Mouse (Mus musculus) gastrocnemius, adult 8-10 months (tissue): ENCODE data around the gene Pcbp2. TPM values are rescaled to one million over a fixed set of nuclear protein-coding genes. Genes with fewer than 3 reads are reported as not detected.

Experiments
- DNase-seq, 2 experiments: peaks; one replicate each; pipeline ENCODE4 v3.0.0; 2022; ENCODE audit warnings: low spot score in 2 of 2
- total RNA-seq, 4 experiments: library from RNA; stranded (reverse); gene quantifications; 2 replicates each; pipeline ENCODE4 v1.2.4; 2022

The Pcbp2 gene
- total RNA-seq, 4 experiments from 2014 or later = 379 to 451 (median 385) TPM

DNA sequence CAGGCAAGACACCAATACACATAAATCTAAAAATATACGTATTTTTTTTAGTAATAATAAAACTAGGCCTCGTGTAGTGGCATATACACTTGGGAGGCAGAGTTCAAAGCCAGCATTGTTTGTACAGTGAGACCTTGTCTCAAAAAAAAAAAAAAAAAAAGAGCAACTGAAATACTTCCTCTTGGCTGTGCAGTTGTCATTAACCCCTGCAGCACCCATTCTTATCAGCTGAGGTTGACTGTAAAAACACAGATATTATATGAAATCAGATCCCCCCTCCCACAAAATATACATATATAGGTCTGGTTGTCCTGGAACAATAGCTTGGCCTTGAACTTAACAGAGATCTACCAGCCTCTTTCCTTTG lies 36.1 kb downstream of the Pcbp2 start:
- no peak for DNase-seq

DNA sequence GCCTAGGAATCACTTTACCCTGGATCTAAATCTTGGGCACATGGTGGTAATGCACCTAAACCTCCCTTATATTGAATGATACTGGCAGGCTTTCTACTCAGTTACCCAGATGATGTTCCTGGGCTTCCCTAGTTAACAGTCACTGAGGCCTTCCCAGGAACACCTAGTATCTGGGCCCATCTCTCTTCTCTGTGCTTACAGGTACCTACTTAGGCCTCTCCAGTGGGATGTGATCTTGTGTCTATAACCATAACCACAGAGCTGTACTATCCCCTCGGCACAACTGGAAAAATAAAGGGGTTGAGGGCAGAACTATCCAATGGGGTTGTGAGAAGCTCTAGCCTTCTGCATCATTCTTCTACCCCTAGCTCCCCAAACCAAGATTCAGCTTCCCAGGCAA lies 36.5 kb downstream of the Pcbp2 start:
- DNase-seq = no peak

DNA sequence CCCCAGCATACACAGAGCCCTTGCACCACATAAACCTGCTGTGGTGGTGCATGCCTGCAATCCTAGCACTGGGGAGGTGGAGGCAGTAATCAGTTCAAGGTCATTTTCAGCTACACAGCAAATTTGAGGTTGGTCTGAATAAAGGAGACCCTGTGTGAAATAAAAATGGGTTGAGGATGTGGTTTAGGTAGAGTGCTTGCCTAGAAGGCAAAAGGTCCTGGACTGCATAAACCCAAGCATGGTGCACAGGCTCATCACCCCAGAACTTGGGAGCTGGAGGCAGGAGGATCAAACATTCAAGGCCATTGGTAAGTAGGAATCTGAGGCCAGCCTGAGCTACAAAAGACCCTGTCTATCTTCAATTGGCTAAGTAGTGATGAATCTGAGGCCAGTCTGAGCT lies 37.2 kb downstream of the Pcbp2 start:
- DNase-seq = no peak

DNA sequence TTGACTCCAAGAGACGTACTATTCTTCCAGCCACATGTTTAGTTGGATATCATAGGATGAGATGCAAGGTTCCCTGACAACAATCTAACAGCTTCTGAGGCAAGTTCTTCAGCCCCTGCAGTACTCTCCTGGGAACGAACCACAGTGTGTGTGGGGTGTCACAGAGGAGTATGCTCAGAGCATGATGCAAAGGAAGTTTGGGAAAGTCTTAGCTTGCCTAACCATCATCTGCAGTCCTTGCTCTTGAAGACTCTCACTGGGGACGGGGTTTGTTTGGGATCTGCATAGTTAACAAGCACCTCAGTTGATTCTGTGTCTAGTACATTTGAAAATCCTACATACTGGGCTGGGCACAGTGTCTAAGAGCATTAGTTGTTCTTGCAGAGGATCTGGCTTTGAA lies 38.0 kb downstream of the Pcbp2 start:
- DNase-seq = no peak

DNA sequence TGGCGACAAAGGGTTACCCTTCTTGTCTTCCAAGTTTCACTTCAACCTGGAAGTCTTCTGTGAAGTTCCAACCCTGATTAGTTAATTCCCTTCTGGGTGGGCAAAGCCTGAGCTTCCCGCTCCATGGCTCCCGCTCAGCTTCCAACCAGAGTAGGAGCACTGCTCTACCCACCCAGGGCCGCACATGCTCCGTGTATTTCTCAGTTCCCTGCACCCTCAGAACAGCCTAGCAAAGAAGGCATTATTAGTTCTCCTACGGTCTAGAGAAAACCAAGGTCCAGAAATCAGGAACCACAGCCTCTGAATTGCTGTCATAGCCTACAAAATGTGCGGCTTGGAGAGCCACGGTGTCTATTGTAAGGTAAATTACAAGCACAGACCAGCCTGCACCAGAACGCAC lies 39.8 kb downstream of the Pcbp2 start:
- DNase-seq = no peak

DNA sequence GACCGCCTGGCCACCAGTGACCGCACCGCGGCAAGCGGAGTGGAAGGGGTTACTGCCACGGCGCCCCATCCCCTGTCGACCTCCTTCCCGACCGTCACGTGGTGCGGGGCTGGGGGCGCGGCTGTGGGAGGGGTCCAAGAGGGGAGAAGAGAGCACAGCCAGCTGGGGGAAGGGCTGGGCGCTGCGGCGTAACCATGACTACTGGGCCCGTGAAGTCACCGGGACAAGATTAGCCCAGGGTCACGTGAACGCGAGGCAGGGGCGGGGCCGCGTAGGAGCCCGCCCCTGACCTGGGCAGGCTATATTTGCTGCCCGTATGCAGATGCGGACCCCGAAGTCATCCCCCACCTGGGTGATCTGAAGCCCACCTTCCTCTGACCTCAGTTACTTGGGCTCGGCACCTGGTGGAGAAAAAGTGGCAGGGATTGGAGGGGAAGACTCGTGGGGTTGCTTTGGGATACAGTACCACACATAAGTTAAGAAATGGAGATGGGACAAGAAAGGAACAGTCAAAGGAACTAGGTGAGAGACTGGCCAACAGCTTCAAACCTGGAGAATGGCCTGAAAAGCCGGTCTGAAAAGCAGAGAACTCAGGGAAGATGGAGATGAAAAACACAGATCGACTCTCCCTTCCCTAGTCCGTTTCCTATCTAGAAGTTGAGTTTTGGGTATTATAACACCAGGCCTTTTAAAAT lies 40.4 kb downstream of the Pcbp2 start:
- peak; percentile 63 to 71 for DNase-seq

DNA sequence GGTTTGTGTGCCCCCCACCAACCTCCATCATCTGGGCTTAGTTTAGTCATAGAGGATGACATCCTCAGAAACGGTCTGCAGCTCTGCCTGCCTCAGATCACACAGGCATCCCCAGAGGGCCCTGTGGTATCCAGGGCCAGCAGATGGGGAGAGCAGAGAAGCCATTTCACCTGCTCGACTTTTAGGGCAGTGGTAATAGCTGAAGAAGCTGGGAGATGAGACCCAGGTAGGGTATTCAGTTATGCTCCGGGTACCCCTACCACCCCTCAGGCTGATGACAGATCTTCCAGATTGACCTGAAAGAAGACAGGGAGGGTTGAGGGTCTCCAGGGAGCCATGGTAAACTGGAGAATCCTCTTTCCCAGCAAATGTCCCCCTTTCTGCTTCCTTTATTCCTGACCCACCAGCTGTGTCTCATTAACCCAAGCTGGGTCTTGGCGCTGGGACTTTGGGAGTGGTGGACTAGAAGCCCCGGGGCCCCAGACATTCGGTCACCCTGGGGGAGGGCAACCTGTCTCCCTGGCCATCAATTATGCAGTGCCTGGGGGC lies 41.0 kb downstream of the Pcbp2 start:
- no peak for DNase-seq

DNA sequence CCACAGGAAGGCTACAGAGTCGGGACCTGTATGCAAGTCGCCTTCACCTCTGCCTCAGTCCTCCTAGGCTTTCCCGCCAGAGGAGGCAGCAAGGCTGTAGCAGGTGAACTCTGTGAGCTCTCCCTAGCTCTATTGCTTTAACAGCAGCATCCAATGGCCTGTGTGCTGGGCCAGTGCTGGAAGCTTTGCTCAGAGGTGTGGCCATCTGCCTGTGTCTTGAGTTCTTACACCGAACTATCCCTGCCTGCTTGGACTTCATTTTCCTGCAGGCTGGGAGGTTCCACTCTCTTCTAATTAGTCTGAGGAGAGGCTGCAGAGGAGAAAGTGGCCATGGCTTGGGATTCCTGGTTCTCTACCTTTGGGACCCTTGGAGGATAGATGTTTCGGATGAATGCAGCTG lies 41.7 kb downstream of the Pcbp2 start:
- no peak for DNase-seq

DNA sequence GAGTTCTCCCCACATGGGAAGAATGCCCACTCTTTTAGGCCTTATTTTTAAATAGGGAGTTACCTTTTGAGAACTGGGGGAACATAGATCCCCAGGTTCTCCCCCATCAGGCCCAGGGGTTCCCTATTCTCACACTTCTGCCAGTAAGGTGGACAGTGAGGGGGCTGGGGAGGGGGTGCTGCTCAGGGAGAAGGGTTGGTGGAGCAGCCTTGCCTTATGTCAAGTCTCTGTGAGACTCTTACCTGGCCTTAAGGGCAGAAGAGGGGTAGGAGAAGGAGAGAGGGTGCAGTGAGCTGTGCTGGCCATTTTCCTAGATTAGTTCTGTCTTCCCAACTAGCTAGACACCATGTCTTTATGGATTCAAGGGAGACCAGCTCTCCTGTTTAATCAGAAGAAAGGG lies 42.1 kb downstream of the Pcbp2 start:
- no peak for DNase-seq

DNA sequence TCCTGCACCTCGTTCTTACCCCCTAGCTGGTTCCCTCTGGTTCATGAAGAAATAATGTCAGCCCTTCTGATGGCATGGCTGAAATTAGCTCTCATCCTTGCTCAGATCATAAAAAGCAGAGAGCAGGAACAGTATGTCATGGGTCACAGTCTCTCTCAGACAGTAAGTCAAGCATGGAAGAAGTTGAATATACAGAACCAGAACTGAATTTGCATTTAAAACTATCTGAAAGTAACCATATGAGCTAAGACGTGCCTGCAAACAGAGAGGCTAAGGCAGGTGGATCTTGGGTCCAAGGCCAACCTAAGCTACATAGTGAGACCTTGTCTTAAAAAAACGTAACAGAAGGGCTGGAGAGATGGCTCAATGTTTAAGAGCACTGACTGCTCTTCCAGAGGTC lies 42.7 kb downstream of the Pcbp2 start:
- DNase-seq = no peak

DNA sequence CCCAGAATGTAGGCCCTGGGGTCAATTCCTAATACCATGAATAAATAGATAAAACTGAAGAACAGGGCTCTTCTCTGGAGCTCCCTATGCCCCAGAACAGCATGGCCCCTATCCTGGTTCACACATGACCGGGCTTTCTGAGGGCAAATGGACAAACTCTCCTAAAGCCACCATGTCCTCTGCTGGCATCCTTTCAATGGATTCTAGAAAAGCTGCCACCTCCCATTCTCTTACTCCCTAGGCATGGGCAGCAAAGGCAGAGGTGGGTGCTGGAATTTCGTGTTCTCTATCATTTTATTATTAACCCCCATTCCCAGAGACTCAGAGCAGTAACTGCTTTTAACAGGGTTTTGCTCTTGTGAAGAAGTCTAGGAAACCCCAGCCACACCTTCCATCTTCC lies 44.9 kb downstream of the Pcbp2 start:
- DNase-seq = no peak

DNA sequence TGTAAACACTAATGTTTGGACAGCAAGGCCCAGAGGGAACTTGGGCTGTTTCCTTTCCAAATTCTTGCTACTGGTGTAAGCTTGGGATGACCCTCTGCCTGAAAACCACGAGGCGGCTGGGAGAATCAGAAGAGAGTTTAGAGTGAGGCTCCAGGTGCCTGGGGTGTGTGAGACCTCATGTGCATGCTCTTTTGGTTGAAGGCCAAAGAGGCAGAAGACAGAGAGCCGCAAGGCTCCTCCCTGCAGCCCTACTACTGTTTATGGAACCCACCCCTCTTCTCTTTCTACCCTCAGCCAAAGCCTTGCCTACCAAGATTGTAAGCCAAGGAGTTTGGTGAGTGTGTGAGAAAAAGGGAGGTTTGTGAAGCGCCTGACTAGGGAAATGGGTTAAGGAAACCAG lies 45.5 kb downstream of the Pcbp2 start:
- no peak for DNase-seq

DNA sequence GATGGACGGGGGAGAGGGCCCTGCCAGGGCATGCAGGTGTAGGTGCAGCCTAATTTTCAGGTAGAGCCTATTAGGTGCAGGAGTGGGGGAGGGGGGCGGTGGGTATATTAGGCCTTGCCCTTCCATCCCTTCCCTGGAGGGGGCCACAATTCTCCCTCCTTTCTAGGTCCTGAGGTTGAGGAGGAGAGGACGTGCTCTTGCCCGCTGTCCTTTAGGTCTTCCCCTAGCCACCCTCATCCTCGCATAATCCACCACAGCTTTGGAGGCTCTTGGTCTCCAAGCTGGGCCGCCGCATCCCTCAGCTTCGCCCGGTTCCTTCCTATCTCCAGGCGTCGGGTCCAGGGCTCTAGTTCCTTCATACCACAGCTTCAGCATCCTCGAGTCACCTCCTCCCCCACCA lies 46.0 kb downstream of the Pcbp2 start:
- DNase-seq = no peak

DNA sequence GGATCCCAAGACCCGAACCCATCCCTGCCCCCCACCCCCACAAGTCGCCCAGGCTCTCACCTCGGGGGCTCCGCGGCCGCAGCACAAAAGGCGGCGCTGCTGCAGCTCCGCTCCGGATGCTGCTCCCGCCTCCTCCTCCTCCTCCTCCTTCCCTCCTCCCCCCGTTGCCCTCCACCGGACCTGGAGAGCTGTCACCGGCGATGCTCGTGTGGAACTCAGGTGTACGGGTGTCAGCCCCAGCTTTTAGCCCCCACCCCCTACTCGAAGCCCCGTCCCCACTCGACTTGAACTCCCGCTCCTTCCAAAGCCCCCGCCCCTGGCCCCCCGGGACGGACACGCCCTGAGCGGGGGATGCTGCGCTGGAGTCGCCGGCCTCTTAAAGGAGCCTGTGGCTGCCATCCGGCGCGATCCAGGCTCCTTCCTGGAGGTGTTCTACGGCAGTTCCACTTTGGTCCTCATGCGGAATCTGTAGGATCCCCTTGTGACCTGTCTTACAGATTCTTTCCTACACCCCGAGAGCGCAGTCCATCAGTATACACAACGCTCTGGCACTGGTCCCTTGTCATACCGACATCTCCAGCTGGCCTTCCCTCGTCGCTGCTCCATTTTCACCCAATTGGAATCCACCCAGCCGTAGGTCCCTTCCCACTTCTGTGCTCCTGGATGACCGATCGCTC lies 46.5 kb downstream of the Pcbp2 start, which contains the start of gene Map3k12:
Gene Map3k12 (minus strand): TSS at position 337 of the 677 bp plus-strand sequence.
- DNase-seq = peak; percentile 39 to 57

DNA sequence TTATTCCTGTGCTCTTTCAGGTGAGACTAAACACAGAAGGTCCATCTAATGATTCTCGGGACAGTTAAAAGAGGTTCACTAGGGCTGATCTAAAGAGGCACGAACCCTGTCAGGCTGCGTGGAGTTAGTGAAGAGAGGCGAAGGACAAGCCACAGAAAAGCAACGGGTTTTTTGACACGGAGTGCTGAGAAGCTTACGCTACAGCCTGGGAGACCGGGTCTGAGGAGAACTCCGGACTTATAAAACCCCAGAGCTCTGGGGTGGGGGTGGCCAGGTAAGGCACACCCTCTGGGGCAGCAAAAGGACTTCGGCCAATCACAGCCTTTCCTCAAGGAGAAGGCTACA lies 47.3 kb downstream of the Pcbp2 start:
- no peak for DNase-seq

DNA sequence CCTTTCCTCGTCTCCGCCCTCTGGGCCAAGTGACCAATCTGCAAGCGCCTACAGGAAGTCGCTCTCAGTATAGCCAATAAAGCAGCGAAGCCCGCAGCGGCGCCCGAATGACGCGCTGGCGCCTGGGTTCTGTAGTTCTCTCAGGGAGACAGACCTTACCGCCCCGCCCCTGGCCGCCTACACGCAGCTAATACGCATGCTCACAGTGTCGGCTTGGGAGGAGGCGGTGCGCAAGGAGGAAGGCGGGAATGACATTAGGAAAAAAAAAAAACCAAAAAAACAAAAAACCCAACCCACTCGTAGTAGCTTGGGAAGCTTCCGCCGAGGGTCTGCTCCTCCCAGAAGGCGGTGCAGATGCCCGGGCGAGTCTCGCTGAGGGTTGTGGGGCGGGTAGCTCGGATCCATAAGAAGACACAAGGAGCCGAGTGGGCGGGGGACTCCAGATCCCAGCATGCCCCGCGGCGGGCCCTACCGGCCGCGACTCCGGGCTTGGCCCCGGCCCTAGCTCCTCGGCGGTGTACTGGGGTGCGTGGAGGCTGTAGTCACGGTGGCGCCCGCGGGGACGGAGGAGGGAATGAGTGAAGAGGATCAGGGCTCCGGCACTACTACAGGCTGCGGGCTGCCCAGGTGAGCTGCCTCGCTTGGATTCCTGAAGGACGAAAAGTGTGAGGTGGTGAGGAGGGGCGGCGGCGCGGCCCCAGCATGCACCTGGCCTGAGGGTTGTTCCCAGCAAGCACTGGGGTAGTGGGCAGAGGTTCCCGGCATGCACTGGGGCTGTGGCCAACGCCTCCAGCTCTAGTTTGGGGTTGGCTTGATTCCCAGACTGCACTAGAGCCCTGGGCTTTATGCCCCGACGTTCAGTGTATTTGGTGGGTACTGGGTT lies 47.9 kb downstream of the Pcbp2 start, which contains the start of gene Tarbp2:
Gene Tarbp2 (plus strand): TSS at position 217 of the 883 bp plus-strand sequence.
- DNase-seq = peak; percentile 100

DNA sequence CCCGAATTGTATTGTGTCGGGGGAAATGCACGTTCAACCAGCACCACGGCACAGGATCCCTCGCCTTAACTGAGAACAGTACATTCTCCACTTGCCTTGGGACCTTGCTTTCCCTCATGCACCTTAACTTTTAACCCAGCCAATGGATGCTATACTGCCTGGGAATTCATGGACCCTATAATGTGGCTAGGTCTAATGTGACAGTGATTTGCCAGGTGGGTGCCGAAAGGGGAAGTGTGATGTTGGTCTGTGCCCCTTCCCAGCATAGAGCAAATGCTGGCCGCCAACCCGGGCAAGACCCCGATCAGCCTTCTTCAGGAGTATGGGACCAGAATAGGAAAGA lies 48.5 kb downstream of the Pcbp2 start:
- no peak for DNase-seq

DNA sequence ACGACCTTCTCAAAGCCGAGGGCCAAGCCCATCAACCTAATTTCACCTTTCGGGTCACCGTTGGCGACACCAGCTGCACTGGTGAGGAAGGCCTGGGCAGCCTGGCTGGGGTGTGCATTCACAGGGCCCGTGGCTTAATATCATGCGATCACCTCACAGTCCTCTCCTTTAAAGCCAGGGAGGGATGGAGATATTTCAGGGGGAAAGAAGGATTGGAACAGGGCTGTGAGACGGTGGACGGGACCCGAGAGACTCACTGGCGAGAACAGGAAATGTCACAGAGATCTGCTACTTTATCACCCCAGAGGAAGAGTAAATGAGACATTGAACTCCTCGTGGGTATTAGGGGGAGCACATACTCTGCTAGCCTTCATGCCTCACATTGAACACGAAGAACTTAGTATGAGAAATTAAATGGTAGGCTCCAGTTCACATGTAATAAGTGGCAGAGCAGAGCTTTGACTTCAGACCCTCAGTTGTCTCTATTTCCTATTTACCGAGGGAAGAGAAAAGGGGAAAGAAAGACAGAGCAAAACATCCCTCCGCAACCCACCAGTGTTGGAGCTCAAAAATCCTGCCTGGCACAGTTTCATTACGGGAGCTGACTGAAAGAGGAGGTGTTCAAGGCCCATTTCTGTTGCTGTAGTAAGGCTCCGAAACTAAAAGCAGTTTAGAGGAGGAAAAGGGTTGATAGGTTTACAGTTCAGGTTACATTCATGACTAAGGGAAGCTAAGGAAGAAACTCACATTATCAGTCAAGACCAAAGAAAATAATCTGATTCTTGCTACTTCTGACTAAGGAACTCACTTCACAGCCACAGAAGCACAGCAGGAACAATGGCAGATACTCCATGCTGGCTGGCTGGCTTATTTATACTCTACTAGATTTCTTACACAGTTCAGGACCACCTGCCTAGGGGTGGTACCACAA lies 49.1 kb downstream of the Pcbp2 start:
- no peak for DNase-seq

DNA sequence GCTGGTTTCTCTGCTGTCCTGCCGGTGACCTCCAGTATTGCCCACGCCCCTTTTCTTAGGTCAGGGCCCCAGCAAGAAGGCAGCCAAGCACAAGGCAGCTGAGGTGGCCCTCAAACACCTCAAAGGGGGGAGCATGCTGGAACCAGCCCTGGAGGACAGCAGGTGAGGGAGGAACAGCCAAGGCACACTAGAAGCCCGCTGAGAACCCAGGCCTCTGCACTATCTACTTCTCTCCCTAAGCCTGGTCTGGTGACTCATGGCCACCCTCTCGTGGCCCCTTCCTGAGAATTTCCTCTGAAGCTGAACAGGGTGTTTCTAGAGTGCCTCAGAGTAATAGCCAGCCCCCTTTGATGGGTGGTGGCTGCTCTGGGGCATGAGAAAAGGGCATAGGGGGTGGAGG lies 50.1 kb downstream of the Pcbp2 start:
- DNase-seq = no peak

DNA sequence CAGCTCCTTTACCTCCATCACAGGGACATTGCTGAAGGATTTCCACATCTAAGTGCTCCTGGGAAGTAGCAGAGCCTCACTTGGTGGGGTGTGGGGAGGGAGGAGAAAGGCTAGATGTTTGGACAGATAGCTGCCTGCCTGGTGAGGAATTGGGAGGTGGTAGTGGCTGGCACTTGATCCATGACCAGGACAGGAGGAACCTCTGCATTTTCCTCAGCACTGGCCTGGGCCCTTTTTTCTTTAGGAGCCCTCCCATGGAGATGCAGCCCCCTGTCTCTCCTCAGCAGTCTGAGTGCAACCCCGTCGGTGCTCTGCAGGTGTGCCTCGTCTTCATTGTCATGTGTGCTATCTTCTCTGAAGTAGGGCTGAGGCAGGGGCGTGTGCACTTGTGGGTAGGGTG lies 51.1 kb downstream of the Pcbp2 start:
- DNase-seq = no peak

DNA sequence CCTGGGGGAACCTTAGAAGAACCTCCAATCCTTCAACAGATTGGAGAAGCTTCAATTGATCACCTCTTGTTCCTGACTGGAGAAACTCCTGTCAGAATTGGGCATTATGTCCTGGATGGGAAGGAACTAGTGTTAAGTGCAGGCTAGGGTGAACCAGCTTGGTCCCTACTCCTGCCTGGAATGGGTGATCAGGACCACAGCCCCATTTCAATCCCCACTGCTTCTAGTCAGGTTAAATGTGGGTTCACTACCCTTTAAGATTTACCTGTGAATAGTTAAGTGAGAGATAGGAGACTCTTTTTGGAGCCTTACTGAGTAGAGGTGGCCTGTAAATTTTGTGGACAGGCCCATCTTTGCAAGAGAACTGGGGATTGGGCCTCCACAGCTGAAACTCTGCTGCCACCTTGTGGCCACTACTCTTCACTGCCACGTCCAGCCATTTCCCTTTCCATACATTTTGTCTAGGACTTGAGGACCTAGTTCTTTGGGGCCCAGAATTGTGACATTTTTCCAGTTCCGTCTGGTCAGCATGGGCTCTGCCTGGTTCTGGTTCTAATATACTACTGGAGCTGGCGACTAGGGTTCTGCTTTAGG lies 54.6 kb downstream of the Pcbp2 start, which contains the start of gene Npff:
Gene Npff (minus strand): TSS at position 51 of the 594 bp plus-strand sequence.
- DNase-seq = peak in 1 of 2 experiments; percentile 52
